Mouse (Mus musculus) lung, postnatal 10 days (tissue): ENCODE measurements around the gene Ajap1.
A peak's percentile ranks its signal among the peaks of the same experiment; 100 is the strongest.

ENCODE experiments used
- DNase-seq: peaks from one replicate; pipeline ENCODE4 v3.0.0; 2021

Ajap1 gene

GRCm38 (mm10) chr4:153482459-153483338 lies at the start of gene Ajap1:
TSS of gene Ajap1 (minus strand) at chr4:153482811.
- no peak for DNase-seq

- no peak for DNase-seq
Measured at GRCm38 (mm10) chr4:153530536-153530935, 47.9 kb upstream of the Ajap1 start.

- DNase-seq = no peak
Measured at GRCm38 (mm10) chr4:153521601-153522000, 39.0 kb upstream of the Ajap1 start.

- DNase-seq = no peak
Measured at GRCm38 (mm10) chr4:153519888-153520287, 37.3 kb upstream of the Ajap1 start.

GRCm38 (mm10) chr4:153519289-153519688 lies 36.7 kb upstream of the Ajap1 start:
- no peak for DNase-seq

- DNase-seq = no peak
Measured at GRCm38 (mm10) chr4:153515786-153516185, 33.2 kb upstream of the Ajap1 start.

- DNase-seq = no peak
Measured at GRCm38 (mm10) chr4:153514071-153514470, 31.5 kb upstream of the Ajap1 start.

- DNase-seq = no peak
Measured at GRCm38 (mm10) chr4:153511530-153511929, 28.9 kb upstream of the Ajap1 start.

GRCm38 (mm10) chr4:153501936-153502335 lies 19.3 kb upstream of the Ajap1 start:
- DNase-seq = no peak

- no peak for DNase-seq
Measured at GRCm38 (mm10) chr4:153492444-153492843, 9.8 kb upstream of the Ajap1 start.

GRCm38 (mm10) chr4:153489116-153489515 lies 6.5 kb upstream of the Ajap1 start:
- DNase-seq = no peak

GRCm38 (mm10) chr4:153485913-153486312 lies 3.3 kb upstream of the Ajap1 start:
- DNase-seq = no peak

GRCm38 (mm10) chr4:153484392-153484791 lies 1.8 kb upstream of the Ajap1 start:
- peak; percentile 73 for DNase-seq

- no peak for DNase-seq
Measured at GRCm38 (mm10) chr4:153481361-153482234, 1.0 kb downstream of the Ajap1 start.

- DNase-seq = peak; percentile 8
Measured at GRCm38 (mm10) chr4:153480551-153481262, 1.9 kb downstream of the Ajap1 start.

- peak; percentile 11 for DNase-seq
Measured at GRCm38 (mm10) chr4:153479144-153479543, 3.5 kb downstream of the Ajap1 start.

GRCm38 (mm10) chr4:153473480-153474252 lies 8.9 kb downstream of the Ajap1 start:
- DNase-seq = no peak

GRCm38 (mm10) chr4:153469712-153470111 lies 12.9 kb downstream of the Ajap1 start:
- DNase-seq = no peak

GRCm38 (mm10) chr4:153459934-153460333 lies 22.7 kb downstream of the Ajap1 start:
- DNase-seq = no peak

GRCm38 (mm10) chr4:153459503-153459902 lies 23.1 kb downstream of the Ajap1 start:
- DNase-seq = no peak

- DNase-seq = no peak
Measured at GRCm38 (mm10) chr4:153458821-153459220, 23.8 kb downstream of the Ajap1 start.

GRCm38 (mm10) chr4:153453496-153453895 lies 29.1 kb downstream of the Ajap1 start:
- no peak for DNase-seq
